Mouse (Mus musculus) lung, postnatal 10 days (tissue): ENCODE data around the gene Mgarp.
"Not testable (repeated sequence)": the region's sequence is repeated elsewhere in the genome, so short reads cannot be mapped to it uniquely, and the experiment has no call there.

Experiments
- DNase-seq: peaks from one replicate; pipeline ENCODE4 v3.0.0; 2021

The Mgarp gene

DNA sequence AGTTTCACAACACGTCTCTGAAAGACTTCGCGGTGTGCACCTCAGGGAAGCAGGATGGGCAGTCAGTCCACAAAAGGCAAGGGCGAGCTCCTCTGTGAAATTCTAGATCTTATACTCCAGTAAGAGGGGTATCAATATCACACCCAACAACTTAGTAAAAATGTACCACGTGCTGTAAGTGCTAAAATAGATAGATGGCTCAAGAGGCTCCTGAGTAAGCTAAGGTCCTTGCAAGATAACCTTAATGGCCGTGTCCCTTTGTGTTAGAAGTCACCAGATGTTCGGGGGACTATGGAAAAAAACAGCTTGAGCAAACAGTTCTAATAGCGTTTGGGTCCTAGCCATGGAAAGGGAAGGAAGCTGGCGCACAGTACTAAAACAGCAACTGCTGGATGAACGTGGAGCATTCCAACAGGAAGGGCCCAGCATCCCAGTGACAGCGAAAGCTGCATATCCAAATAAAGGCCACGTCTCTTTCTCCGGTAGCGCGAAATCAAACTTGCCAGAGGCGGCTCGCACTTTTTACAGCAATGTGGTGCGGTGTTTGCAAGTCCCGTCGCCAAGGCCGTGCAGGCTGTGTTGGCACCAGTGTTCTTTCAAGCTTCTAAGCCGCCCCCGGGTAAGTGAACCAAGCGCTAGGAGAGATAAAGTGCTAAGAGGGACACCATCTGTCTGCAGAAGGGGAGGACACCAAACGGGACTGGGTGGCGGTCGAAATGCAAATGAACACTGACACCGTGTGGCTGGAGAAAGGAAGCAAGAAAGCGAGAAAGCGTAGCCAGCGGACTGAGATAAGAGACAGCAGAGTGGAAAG is 31.6 kb downstream of the Mgarp start:
- peak; percentile 87 for DNase-seq

DNA sequence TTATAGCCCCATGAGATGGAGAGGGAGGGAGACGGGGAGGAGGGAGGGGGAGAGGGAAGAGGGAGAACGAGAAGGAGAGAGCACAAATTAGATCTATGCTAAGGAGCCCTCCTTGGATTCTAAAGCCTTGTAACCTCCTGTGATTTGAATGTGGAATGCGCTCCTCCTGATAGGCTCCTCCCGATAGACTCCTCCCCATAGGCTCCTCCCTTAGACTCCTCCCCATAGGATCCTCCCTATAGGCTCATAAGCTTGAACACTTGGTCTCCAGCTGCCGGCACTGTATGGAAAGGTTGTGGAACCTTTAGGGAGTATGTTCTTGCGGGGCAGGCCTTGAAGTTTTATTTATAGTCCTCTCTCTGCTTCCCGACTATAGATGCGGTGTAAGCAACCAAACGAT is 35.5 kb downstream of the Mgarp start:
- DNase-seq, result no peak

DNA sequence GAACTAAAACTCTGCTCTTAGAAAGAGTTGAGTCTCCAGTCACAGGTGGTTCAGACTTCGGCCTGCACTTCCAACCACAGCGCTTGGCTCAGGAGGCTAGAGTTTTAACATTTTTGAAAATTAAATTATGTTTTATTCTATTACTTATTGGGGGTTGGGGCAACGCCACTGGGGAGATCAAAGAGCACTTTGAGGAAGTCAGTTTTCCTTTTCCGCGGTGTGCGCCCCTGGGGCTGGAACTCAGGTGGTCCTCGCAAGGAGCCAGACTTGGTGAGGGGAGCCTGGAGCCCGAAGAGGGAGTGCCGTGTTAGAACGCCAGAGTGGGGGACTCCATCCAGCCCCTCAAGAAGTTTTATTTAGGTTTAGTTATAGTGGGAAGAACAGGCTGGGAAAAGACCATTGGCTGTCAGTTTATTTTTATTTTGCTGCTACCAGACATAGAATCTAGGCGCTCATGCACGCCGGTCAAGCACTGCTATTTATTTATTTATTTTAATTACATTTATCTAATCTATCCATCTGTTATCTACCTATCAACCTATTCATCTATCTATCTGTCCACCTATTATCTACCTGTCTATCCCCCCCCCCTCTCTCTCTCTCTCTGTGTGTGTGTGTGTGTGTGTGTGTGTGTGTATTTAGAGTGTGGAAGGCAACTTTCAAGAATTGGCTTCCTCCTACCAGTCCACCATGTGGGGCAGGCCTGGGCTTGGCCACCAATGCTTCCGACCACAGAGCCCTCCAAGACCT is 36.8 kb downstream of the Mgarp start:
- no peak for DNase-seq

DNA sequence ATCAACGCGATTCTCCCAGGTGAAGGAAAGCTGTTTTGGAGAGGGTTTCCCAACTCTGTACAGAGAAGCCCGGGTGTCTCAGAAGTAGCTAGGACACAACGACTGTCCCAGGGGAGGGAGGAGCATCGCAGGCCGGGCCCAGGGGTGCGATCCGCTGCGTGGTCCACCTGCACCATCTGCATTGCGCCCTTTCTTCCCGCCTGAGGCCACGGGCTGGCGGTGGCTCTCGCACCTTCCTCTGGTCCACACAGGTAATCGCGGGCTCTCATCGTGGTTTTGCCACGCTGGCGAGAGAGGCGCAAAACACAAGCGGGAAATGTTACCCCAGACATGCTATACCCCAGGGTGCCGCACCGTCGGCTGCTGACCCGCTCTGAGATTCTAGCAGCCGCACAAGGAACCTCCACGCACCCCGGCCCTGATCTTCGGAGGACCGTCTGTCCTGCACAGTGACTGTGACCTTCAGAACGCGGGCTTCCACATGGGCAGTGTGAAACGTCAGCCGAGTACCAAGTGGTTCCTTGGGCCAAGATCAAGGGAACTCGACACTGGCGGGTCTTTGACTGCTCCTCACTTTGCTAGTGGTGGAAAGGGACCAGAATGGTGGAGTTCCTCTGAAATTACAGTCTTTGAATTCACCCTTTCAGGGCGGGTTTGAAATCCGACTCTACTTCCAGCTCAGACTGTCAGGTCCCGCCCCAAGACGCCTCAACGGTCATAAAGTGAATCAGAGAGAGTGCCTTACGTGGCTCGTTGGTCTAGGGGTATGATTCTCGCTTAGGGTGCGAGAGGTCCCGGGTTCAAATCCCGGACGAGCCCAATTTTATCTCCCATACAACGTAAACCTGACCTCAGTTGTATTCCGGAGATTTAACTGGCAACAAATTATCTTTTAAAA is 37.6 kb downstream of the Mgarp start:
- DNase-seq, result peak; percentile 69

DNA sequence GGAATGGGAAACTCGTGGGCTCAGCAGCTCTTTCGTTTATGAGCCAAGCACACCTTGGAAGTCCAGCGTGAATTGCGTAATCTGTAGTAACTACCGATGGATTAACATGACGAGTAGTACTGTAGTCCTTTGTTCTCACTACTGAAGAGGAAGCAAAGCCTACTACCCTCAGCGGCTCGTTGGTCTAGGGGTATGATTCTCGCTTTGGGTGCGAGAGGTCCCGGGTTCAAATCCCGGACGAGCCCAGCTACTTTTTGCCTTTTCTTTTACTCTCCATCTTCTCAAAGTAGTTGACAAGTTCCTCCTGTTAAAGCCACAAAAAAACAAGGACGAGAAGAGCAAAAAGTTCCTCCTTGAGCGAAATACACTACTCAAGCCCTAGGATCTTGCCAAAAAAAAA is 38.4 kb downstream of the Mgarp start:
- DNase-seq, result peak; percentile 59

DNA sequence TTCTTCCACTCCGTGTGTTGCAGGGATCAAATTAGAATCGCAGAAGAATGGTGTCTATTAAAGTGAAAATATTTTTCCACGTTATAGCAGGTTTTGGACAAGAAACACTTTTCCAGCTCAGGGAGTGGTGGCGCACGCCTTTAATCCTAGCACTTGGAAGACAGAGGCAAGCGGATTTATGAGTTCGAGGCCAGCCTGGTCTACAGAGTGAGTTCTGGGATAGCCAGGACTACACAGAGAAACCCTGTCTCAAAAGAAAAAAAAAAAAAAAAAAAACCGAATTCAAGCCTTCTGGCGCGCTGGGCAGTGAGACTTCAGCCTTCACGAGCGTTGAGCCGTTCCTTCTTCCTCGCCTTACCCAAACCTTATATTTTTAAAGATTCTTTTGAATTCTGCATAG is 38.9 kb downstream of the Mgarp start:
- no peak for DNase-seq

DNA sequence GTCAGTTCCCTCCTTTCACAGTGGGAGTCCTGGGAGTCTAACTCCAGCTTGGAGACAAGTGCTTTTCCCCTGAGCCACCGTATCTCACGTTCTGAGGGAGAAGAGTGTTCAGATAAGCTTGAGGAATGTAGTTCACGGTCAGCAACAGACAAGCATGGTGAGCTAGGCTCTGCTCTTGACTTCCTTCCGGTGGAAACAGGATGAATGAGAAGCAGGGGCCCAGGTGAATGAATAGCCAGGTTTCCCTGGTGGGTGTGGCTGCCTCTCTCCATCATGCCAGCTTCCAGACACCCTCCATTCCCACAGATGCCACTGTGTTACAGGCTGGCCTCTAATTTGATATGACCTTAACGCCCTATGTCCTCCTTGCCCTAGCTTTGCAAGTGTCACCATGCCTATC is 39.5 kb downstream of the Mgarp start:
- no peak for DNase-seq

DNA sequence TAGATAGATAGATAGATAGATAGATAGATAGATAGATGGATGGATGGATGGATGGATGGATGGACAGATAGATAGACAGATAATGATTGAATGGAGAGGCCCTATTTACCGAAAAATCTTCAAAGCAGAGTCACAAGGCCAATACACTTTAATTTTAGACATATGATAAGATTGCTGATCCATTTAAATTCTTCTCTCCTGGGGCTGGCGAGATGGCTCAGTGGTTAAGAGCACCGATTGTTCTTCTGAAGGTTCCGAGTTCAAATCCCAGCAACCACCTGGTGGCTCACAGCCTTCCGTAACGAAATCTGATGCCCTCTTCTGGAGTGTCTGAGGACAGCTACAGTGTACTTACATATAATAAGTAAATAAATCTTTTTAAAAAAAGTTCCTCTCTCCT is 41.6 kb downstream of the Mgarp start:
- not testable (repeated sequence) for DNase-seq

DNA sequence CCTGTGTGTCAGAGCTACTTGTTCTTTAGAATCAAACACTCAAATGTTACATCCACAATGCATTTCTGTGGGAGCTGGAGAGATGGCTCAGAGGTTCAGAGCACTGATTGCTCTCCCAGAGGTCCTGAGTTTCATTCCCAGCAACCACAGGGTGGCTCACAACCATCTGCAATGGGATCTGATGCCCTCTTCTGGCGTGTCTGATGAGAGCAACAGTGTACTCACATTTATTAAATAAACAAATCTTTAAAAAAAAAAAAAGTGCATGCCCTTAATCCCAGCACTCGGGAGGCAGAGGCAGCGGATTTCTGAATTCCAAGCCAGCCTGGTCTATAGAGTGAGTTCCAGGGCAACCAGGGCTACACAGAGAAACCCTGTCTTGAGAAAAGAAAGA is 42.5 kb downstream of the Mgarp start:
- no peak for DNase-seq

DNA sequence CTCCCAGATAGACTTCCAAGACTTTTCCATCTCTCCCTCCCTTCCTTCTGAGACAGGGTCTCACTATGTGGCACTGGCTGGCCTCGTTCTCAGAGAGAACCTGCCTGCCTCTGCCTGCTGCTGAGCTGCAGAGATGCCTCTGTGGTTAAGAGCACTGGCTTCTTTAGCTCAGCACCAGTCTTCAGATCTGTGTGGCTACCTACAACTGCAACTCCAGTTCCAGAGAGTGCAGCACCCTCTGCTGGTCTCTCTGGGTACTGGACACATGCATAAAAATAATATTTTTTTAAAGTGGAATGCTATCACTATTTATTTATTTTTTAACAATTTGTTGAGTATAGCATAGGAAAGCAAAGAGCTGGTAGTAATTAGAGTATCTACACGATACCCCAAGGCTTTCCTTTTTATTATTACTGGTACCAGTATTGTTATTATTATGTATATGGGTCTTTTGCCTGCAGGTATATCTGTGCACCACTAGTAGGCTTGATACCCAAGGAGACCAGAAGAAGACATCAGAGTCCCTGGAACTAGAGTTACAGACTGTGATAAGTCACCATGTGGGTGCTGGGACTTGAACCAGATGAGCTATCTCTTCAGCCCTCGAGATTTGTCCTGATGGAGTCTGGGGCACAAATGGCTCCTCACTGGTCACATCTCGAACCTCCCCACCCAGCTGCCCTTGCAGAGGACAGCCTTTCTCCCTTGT is 43.1 kb downstream of the Mgarp start:
- peak; percentile 73 for DNase-seq

DNA sequence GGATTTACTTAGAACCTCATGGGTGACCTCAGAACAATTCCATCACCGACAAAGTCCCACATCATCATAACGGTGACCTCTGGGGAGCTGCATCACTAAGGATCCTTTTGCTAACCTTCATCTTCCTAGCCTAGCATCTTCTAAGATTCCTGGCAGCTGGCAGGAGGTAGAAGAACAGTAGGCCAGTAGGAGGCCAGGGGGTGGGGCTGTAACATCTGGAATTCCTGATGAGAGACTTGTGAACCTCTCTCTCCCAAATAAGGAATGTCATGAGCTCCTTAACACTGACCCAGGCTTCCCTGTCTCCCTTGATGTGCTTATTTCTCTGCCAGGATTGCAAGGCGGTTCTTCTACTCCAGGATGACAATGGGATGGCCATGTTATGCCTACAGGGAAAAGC is 45.7 kb downstream of the Mgarp start:
- no peak for DNase-seq

DNA sequence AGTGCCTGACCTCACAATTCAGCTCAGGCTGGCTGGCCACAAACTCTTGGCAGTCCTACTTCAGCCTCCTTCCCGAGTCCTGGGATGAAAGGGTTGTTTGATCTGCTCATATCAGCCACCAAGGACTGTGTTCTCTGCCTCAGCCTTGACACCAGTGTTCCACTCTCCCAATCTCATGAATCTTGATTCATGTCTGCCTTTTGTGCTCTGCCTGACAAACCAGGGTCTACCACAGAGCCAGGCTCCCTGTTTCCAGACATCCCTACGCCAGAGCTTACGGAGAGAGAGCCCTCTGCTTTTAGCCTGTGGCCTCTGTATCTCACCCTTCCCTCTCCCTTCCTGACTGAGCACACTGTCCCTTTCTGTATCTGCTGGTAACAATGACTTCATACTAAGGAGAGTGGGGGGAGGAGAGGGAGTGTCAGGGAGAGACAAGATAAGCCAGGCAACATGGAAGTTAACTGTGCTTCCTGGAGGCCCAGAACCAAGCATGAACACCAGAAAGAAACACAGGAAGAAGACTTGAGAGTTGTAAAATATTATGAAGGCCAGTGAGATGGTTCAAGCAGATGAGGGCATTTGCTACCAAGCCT is 47.8 kb downstream of the Mgarp start:
- no peak for DNase-seq

DNA sequence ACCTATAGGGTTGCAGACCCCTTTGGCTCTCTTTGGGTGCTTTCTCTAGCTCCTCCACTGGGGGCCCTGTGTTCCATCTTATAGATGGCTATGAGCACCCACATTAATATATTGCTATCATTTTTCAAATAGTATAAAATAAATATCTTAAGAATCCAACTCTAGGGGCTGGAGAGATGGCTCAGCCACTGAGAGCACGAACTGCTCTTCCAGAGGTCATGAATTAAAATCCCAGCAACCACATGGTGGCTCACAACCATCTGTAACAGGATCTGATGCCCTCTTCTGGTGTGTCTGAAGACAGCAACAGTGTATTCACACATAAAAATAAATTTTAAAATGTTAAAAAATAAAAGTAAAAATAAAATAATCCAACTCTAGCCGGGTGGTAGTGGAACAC is 51.5 kb downstream of the Mgarp start:
- not testable (repeated sequence) for DNase-seq

DNA sequence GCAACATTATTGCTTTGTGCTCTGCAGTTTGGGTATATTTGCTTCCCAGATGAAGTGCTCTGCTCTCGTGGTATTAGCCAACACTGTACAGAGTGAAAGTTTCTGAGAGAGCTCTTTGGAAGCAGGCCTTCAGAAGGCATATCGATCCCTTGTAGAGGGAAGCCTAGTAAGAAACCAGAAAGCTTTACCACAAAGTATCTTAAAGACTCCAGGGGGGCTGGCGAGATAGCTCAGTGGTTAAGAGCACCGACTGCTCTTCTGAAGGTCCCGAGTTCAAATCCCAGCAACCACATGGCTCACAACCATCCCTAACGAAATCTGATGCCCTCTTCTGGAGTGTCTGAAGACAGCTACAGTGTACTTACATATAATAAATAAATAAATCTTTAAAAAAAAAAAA is 52.4 kb downstream of the Mgarp start:
- not testable (repeated sequence) for DNase-seq

DNA sequence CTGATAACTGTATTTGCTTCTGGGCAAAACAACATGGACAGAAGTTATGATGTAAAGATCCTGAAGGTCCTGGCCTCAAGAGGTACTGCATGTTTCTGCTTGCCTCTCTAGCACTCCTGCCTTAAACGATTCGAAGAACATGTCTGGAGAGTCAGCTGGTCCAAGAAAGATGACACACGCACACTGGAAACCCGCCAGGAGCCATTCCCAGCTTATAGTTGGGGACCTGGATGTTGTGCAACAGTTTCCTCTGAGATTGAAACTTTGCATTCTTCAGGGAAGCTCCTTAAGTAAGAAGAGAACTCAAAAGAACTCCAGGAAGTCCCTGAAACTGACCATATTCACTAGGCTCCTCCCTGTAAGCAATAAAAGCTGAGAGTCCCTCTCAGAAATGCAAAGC is 53.3 kb downstream of the Mgarp start:
- DNase-seq, result no peak

DNA sequence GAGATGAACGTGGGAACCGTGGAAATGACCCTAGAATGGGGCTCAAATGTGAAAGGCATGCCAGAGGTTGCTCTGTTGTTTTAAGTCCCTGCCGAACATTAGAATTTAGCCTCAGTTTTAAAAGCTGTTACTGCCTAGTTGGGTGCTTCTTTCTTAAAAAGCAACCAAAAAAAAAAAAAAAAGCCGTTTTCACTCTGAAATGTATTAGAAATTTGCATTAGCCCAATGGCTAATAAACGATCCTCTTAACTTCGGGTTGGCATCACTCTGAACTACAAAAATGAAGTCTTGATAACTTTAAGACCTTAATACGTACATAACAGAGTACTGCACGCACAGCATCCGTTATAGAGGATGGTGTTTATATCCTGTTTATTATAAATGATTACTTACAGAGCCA is 54.4 kb downstream of the Mgarp start:
- DNase-seq, result no peak

DNA sequence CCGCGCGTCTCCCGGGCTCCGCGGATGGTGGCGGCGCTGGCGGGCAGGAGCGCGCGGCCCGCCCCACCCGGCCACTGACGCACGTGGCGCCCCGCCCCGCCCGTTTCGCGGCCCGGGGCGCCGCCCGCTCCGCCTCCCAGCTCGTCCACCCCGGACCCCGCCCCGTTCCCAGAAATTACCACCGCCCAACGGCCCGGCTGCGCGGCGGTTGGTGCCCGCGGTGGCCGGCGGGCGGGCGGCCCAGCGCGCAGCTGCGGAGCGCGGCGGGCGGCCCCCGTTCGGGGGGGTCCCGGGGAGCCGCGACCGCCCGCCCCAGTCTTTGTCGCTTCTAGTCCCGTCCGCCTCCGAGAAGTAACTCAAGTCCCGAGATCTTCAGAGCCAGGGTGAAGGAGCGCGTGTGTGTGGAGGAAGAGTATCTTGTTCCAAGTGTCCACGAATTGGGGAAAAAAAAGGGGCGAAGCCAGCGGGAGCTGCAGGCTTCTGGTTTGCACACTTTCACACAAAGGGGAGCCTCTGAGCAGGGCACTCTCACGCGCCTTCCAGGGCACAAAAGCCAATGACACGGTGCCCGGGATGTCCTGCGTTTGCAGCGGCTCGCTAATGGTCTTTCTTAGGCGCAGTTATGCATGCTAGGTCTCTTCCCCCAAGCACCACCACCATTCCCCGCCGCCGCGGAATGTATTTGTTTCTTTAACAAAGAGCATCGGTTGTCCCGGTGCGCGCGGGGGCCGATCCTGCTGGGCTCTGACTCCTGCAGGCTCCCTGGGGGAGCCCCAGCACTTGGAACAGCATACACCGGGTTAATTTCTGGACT is 55.1 kb downstream of the Mgarp start:
- peak; percentile 93 for DNase-seq

DNA sequence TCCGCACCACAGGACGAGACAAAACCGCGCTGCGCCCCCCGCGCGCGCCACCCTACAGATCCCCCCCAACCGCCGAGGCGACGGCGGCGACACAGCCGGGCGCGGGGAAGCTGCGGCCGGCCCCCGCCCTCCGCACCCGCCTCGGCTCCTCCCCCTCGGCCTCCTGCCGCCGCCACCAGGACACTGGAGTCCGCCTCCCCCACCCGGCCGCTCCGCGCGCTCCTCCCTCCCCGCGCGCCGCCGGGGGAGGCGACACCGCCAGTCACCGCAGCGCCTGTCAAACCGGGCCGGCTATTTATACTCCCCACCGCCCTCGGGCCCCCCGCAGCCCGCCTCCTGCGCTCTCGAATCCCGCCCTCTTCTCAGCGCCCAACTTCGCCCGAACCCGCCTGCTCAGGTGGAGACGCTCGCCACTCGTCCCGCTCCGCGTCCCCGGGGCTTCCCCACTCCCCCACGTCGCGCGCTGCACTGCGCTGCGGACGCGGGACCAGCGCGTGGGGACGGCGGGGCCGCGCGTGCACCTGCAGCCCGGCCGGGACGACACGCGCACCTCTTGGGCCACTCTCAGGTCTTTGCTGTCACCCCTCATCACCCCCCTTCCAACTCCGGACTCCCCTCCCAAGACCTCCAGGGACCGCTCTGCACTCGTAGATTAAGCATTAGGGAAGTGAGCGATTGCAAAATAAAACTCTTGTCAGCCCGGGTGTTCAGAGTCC is 55.8 kb downstream of the Mgarp start, which contains the start of gene Elf2:
TSS of gene Elf2 (minus strand) at position 112 of the 716 bp plus-strand sequence.
- peak; percentile 90 for DNase-seq

DNA sequence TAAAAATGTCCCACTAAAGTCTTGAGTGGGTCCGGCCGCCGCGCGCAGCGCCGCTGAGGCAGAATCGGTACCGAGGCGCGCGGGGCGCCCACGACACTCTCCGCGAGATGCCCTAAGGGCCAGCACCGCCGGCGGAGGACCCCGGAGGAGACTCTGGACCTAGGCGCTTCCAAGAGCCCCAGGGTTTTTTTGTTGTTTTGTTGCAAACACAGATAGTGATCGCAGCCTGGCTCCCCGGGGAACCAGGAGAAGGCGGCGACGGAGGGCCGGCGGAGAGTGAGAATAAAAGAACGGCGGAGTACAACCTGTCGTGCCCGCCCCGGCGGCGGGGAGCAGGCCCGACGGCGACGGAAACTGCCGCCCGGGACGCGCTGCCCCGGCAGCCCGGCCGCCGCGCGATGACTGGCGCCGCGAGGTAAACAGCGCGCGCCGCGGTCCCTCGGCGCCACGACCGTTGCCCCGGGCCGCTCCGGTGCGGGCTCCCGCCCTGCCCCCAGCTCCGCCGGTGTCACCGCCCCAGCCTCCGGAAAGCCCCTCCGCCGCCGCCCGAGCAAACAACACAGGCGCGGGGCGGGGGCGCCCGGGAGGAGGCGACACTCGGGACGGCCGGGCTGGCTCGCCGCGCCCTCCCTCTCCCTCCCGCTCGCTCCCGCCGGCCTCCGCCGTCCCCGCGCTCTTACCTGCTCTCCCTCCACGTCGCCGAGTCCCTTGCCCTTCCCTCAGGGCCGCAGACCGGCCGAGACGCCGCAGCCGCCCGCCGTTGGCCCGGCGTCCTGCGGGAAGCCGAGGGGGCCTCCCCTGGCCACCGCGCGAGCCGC is 56.6 kb downstream of the Mgarp start:
- DNase-seq, result peak; percentile 64

DNA sequence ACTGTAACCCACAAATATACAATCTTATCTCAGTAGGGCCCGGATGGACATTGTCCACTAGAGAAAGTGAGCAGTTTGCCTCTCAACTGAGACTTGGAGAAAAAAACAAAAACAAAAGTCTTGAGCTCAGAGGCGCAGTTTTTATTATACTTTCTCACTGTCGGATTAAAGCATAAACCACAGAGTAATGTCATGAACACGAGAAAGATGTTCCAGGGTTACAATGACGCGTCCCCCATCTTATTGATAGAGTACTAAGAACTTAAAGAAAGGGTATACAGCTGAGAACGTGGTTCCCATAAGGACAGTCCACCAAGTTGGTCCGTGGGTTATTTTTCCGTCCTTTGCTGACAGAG is 57.2 kb downstream of the Mgarp start:
- no peak for DNase-seq
